Mouse (Mus musculus) midbrain, embryonic 14.5 days (tissue): Measurements from ENCODE around the gene Naaa. TPM values are rescaled to one million over a fixed set of nuclear protein-coding genes. Genes with fewer than 3 reads are reported as not detected.

Source experiments
- ATAC-seq: fragments of 200-750 bp; cut with Nextera tagmentation; 2 replicates; pipeline ENCODE4 v1.8.0; 2017; ENCODE audit warnings: moderate number of reproducible peaks, moderate library complexity; ENCODE audit not compliant: low FRiP score, low TSS enrichment
- DNase-seq: peaks from one replicate; pipeline ENCODE4 v3.0.0-alpha.2; 2015
- H3K27ac ChIP-seq: fragments of 300-500 bp; sonication (generic); replicated peaks from 2 replicates; pipeline ENCODE4 v1.5.1; 2014; ENCODE audit warnings: mild to moderate bottlenecking, low read depth, low read length, moderate library complexity
- H3K27me3 ChIP-seq: fragments of 300-500 bp; sonication (generic); 2 replicates; pipeline ENCODE4 v1.6.1; 2014; ENCODE audit warnings: low read length, control low read depth, mixed read lengths; ENCODE audit not compliant: control insufficient read depth, insufficient read depth
- H3K36me3 ChIP-seq: fragments of 300-500 bp; sonication (generic); 2 replicates; pipeline ENCODE4 v1.6.1; 2014; ENCODE audit warnings: low read length, control low read depth; ENCODE audit not compliant: control insufficient read depth, insufficient read depth
- H3K4me1 ChIP-seq: fragments of 300-500 bp; sonication (generic); 2 replicates; pipeline ENCODE4 v1.6.1; 2014; ENCODE audit warnings: mild to moderate bottlenecking, antibody characterized with exemption, low read length, control low read depth; ENCODE audit not compliant: control insufficient read depth, insufficient read depth
- H3K4me2 ChIP-seq: fragments of 300-500 bp; sonication (generic); 2 replicates; pipeline ENCODE4 v1.6.1; 2014; ENCODE audit warnings: mild to moderate bottlenecking, low read length, moderate library complexity
- H3K4me3 ChIP-seq: fragments of 300-500 bp; sonication (generic); replicated peaks from 2 replicates; pipeline ENCODE4 v1.5.1; 2014; ENCODE audit warnings: low read depth, low read length
- H3K9ac ChIP-seq: fragments of 300-500 bp; sonication (generic); replicated peaks from 2 replicates; pipeline ENCODE4 v1.6.1; 2014; ENCODE audit warnings: mild to moderate bottlenecking, low read length, moderate library complexity
- H3K9me3 ChIP-seq: fragments of 300-500 bp; sonication (generic); 2 replicates; pipeline ENCODE4 v1.6.1; 2016; ENCODE audit warnings: low read length, control low read depth, mixed read lengths; ENCODE audit not compliant: control insufficient read depth
- WGBS: fragments of 180-500 bp; shearing (Covaris S2); extraction: QIAGEN DNeasy Blood & Tissue Kit; methylation state at CpG from one replicate; pipeline ENCODE4 v1.1.7; 2014; 5-methylcytosine and 5-hydroxymethylcytosine counted together
- polyA plus RNA-seq: library from polyadenylated mRNA; unstranded; fragments of >200 nt; fragmentation: Nextera tagmentation; extraction: Ambion mirVana; gene quantifications from 2 replicates; pipeline ENCODE4 v1.2.1, GENCODE M21; 2014

The Naaa gene
- polyA plus RNA-seq, 1 experiment from 2014 or later, result 15.2 TPM

- ATAC-seq, result no peak
- 16% methylated on average over 13 of the region's 13 CpGs for WGBS
- Histone ChIP-seq H3K27me3 (no peaks in the 10 kb centered on the region), H3K4me1 (peaks cover 10% of the 10 kb centered on the region), H3K9ac (no peak overlapping the region), H3K27ac (no peak overlapping the region), H3K4me3 (no peak overlapping the region), H3K36me3 (no peaks in the 10 kb centered on the region), H3K4me2 (no peak overlapping the region), H3K9me3 (no peaks in the 10 kb centered on the region)
- peak; percentile 96 for DNase-seq
These were observed 34.2 kb upstream of the Naaa start for GRCm38 (mm10) chr5:92312046-92312715.

DNA sequence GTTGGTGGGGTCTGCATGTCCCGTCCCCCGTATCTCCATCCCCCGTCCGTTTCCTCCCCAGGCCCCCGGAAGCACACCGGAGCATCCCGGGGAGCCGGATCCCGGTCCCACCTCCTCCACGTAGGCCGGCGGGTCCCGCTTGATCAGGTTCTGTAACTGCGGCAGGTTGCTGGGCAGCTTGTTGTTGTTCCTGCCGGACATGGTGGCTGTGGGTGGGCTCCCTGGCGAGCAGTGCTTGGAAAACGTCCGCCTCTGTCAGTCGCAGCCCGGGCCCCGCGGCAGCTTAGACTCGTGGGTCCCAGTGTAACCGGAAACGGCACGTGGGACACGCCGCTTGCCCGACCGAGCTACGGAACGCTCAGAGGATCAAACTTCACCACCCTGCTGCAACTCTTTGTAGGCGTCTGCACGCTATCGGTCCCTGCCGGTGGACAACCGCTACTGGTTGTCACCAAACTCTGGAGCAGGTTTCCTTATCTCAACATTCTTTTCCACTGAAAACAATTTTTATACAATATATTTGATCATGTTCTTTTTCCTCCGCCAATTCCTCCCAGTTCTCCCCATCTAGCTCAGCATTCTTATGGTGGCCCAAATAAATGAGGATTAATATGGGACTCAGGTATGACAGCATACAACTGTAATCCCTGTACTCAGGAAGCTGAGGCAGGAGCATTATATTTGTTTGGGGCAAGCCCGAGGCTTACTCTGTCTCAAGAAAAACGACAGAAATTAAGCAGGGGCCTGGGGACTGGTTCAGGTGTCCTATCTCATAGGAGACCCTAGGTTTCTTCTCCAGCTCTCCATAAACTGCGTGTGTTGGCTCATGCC lies 31.9 kb upstream of the Naaa start, which contains the start of gene Sdad1:
Gene Sdad1 (minus strand): TSS at position 799 of the 831 bp plus-strand sequence.
- Histone ChIP-seq H3K36me3 (peaks cover 5% of the 10 kb centered on the region; the same call in 1 of the 2 replicates), H3K4me1 (peaks cover 10% of the 10 kb centered on the region), H3K9ac (peak within 1 kb of the TSS; percentile 72), H3K9me3 (no peaks in the 10 kb centered on the region), H3K4me3 (peak within 1 kb of the TSS; percentile 87), H3K27ac (peak within 1 kb of the TSS; percentile 41; the same call in 1 of the 2 replicates), H3K4me2 (peak within 1 kb of the TSS; percentile 76), H3K27me3 (no peaks in the 10 kb centered on the region)
- DNase-seq (peak; percentile 97), ATAC-seq (peak; percentile 94)
- 2% methylated on average over 41 of the region's 41 CpGs for WGBS

DNA sequence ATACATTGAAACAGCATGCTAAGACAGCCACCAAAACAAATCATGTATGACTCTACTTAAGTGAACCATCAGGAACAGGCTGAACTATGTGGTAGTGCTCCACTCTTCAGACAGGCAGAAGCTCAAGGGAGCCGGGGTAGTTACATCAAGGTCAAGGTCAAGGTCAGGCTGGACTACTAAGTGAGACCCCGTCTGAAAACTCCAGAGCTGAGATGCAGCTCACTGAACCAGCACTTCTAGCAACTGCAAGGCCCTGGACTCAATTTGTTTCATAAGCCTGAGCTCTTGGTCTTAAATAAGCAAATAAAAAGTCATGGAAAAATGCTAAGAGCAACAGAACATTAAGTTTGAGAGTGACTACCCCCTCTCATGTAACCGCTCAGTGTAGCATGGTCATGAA lies 26.3 kb upstream of the Naaa start:
- Histone ChIP-seq H3K9me3 (no peaks in the 10 kb centered on the region), H3K27ac (no peak overlapping the region), H3K36me3 (peaks cover 57% of the 10 kb centered on the region), H3K4me1 (peaks cover 6% of the 10 kb centered on the region), H3K4me2 (no peak overlapping the region), H3K9ac (no peak overlapping the region), H3K27me3 (no peaks in the 10 kb centered on the region), H3K4me3 (no peak overlapping the region)
- DNase-seq, result no peak
- ATAC-seq, result no peak
- 89% methylated on average over 3 of the region's 3 CpGs for WGBS

DNA sequence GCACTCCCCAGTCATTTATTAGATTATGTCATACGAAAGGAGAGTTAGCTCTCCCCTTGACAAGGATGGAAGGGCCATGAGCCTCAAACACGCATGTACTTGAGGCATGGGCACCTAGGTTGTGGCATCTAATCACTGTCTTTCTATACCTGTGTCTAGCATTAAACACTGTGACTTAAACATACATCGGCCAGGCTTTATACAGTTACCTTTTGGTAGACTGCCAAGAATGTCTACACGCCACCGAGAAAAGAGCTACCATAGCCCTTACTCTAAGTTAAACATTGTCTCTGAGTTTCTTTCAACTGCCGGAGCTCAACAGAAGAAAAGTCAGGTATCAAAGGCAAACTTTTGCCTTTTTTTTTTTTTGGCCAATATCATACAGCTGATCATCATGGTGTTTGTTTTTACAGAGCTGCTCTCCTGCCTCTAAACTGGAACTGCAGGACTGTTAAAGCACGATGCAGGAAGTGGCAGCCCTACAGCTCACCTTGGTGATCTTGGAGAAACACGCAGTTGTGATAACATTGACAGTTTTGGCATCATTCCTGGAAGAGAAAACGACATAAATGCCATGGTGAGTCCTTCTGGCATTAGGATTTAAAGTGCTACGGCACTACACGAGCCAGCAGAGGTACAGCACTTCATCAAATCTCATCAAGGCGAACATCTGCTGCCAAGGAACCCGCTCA lies 24.3 kb upstream of the Naaa start:
- Histone ChIP-seq H3K36me3 (peaks cover 72% of the 10 kb centered on the region), H3K4me3 (no peak overlapping the region), H3K27ac (no peak overlapping the region), H3K27me3 (no peaks in the 10 kb centered on the region), H3K4me2 (no peak overlapping the region), H3K9me3 (no peaks in the 10 kb centered on the region), H3K4me1 (no peaks in the 10 kb centered on the region), H3K9ac (no peak overlapping the region)
- DNase-seq, result no peak
- no peak for ATAC-seq
- 96% methylated on average over 13 of the region's 13 CpGs for WGBS

- no peak overlapping the region for H3K27ac ChIP-seq
- 96% methylated on average over 2 of the region's 2 CpGs for WGBS
- no peak for ATAC-seq
These were observed 16.6 kb upstream of the Naaa start for GRCm38 (mm10) chr5:92294525-92294924.

GRCm38 (mm10) chr5:92291652-92292414 lies 13.9 kb upstream of the Naaa start:
- no peak for ATAC-seq
- no peak overlapping the region for H3K9ac ChIP-seq
- no peak overlapping the region for H3K27ac ChIP-seq
- no peaks in the 10 kb centered on the region for H3K27me3 ChIP-seq
- WGBS, result 92% methylated on average over 6 of the region's 6 CpGs
- no peak overlapping the region for H3K4me2 ChIP-seq
- H3K36me3 ChIP-seq, result peaks cover 96% of the 10 kb centered on the region
- H3K4me1 ChIP-seq, result no peaks in the 10 kb centered on the region
- DNase-seq, result no peak
- H3K9me3 ChIP-seq, result no peaks in the 10 kb centered on the region
- no peak overlapping the region for H3K4me3 ChIP-seq

More at GRCm38 (mm10) chr5:92294525-92294924, 16.6 kb upstream of the Naaa start:
- DNase-seq, result no peak
- no peaks in the 10 kb centered on the region for H3K9me3 ChIP-seq
- no peaks in the 10 kb centered on the region for H3K4me1 ChIP-seq
- H3K36me3 ChIP-seq, result peaks cover 91% of the 10 kb centered on the region
- no peak overlapping the region for H3K9ac ChIP-seq
- no peak overlapping the region for H3K4me3 ChIP-seq
- no peak overlapping the region for H3K4me2 ChIP-seq
- H3K27me3 ChIP-seq, result no peaks in the 10 kb centered on the region

DNA sequence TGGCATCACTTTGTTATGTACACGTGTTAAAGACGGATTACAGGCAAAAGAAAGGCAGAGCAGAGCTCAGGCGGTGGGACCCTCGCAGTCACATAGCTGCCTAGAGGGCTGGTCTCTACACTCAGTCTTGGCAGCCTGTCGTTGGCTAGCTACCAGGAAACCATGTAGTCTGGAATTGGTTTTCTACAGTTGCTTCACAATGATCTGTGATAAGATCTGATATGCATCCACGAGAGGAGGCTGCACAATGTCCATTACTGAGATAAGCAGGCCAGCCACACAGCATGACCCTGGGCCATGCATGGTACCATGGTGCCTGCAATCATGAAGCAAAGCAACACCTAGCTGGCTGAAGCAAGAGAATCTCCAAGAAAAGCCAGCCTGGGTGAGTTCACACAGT lies 9.9 kb upstream of the Naaa start:
- H3K36me3 ChIP-seq, result peaks cover 81% of the 10 kb centered on the region
- no peak overlapping the region for H3K4me3 ChIP-seq
- 82% methylated on average over 6 of the region's 6 CpGs for WGBS
- H3K27ac ChIP-seq, result no peak overlapping the region
- no peaks in the 10 kb centered on the region for H3K27me3 ChIP-seq
- no peak for ATAC-seq
- no peaks in the 10 kb centered on the region for H3K4me1 ChIP-seq
- no peak overlapping the region for H3K4me2 ChIP-seq
- H3K9me3 ChIP-seq, result no peaks in the 10 kb centered on the region
- no peak overlapping the region for H3K9ac ChIP-seq
- no peak for DNase-seq

DNA sequence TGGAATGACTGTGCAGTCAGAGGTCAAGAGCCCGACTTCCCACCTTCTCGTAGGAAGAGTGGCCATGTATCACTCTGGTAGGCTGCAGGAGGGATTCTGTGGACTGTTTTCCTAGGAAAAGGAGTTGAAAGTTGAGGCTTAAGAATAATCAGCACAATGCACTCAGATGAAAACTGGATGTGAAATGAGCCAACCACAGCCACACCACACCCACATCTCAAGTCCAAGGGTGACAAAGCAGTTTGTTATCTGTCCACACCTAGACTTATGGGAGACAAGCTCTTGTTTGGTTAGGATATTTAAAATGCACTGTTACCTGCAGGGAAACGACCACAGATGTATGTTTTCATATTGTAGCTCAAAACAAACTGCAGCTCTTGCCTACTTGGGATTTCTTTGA lies 5.1 kb upstream of the Naaa start:
- H3K27me3 ChIP-seq, result no peaks in the 10 kb centered on the region
- peaks cover 7% of the 10 kb centered on the region for H3K4me1 ChIP-seq
- no peaks in the 10 kb centered on the region for H3K9me3 ChIP-seq
- ATAC-seq, result no peak
- DNase-seq, result no peak
- no peak overlapping the region for H3K27ac ChIP-seq
- 75% methylated on average over 3 of the region's 3 CpGs for WGBS
- peaks cover 35% of the 10 kb centered on the region for H3K36me3 ChIP-seq
- no peak overlapping the region for H3K9ac ChIP-seq
- H3K4me3 ChIP-seq, result no peak overlapping the region
- no peak overlapping the region for H3K4me2 ChIP-seq
